Mouse (Mus musculus): ENCODE data around the gene Tnfrsf1b.

- TF ChIP-seq CTCF (IDR thresholded peaks at IDR 0.05; ENCODE audit: low read depth, low read length) (no peak), POLR2A (IDR thresholded peaks at IDR 0.05; ENCODE audit: borderline replicate concordance, low read depth, low read length) (no peak)
These were observed 17.0 kb downstream of the Tnfrsf1b start for GRCm38 (mm10) chr4:145229524-145230163.

Measured in bone marrow macrophage, adult 2 months (primary cell).